Mouse (Mus musculus): ENCODE measurements around the gene 2410131K14Rik. TPM values are rescaled to one million over a fixed set of nuclear protein-coding genes. Genes with fewer than 3 reads are reported as not detected.

Gene 2410131K14Rik
- polyA plus RNA-seq, 1 experiment from 2014 or later = 10.1 TPM

DNA sequence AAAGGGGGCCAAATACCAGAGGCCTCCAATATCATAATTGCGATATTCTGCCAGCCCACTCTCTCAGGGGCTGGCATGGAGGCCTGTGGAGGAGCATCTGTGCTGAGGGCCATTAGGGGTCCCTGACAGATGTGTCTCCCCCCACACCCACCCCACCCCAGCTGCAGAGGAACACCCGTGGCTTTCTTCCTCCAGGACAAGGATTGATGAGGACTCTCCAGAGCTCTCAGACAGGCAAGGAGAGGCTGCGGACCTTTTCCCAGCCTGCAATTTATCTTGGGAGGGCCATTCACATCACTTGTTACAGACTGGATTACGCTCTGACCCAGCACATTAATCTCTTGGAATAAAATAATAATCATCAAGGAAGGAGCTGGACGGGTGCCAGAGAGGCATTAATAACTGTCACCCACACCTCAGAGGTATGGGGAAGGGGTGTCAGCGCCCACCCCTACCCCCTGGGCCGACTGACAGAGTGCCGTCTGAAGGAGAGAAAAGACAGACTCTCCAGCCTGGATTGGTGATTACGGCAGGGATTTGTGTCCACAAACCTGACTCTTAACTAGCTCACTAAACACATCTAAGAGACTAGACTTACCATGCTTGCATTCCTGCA lies 21.8 kb upstream of the 2410131K14Rik start:
- ATAC-seq (ENCODE audit: low read depth) (peak; percentile 12; the same call in 1 of the 2 replicates), DNase-seq (ENCODE audit: low spot score) (no peak)
- no peaks in the 10 kb centered on the region for H3K4me1 ChIP-seq (ENCODE audit: control insufficient read depth, insufficient read depth, low read length)
- no peak overlapping the region for H3K27ac ChIP-seq (replicated peaks; ENCODE audit: low read depth, low read length)
- H3K36me3 ChIP-seq (ENCODE audit: control insufficient read depth, insufficient read depth, low read length) = peaks cover 19% of the 10 kb centered on the region; the same call in 1 of the 2 replicates
- H3K4me3 ChIP-seq (ENCODE audit: low read depth, low read length) = no peak overlapping the region
- WGBS = 61% methylated on average over 9 of the region's 9 CpGs
- no peak overlapping the region for H3K4me2 ChIP-seq (ENCODE audit: low read depth, low read length)
- no peaks in the 10 kb centered on the region for H3K9me3 ChIP-seq (ENCODE audit: control insufficient read depth, low read length)
- no peaks in the 10 kb centered on the region for H3K27me3 ChIP-seq (replicated peaks; ENCODE audit: control insufficient read depth, insufficient read depth, low read length)
- H3K9ac ChIP-seq (ENCODE audit: low read depth, low read length) = no peak overlapping the region

DNA sequence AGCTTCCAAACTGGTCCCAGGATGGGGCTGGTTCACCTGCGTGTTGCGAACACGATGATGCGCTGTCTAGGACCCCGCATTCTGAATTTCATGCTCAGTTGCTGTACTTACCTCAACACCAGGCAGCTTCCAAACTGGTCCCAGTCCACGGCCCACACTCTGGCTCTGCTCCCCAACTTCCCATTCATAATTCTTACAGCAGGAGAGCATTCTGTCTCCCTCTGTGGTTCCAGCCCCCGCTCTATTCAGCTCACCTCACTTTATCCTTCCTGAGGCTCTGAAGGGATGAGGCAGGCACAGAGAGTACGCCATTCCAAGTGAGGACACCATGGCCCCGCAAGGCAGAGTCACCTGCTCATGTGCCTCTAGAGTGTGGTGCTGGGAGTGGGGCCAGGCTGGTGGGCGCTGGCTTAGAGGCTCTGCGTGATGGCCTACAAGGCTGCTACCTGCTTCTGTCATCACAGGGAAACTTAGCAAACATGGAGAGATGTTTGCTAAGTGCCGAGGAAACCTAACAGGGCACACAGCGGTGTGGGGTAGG lies 14.9 kb upstream of the 2410131K14Rik start:
- DNase-seq (ENCODE audit: low spot score) (no peak), ATAC-seq (ENCODE audit: low read depth) (no peak)
- Histone ChIP-seq H3K4me1 (ENCODE audit: control insufficient read depth, insufficient read depth, low read length) (no peaks in the 10 kb centered on the region), H3K36me3 (ENCODE audit: control insufficient read depth, insufficient read depth, low read length) (peaks cover 30% of the 10 kb centered on the region), H3K9ac (ENCODE audit: low read depth, low read length) (no peak overlapping the region), H3K27ac (replicated peaks; ENCODE audit: low read depth, low read length) (no peak overlapping the region), H3K27me3 (replicated peaks; ENCODE audit: control insufficient read depth, insufficient read depth, low read length) (no peaks in the 10 kb centered on the region), H3K4me3 (ENCODE audit: low read depth, low read length) (no peak overlapping the region), H3K9me3 (ENCODE audit: control insufficient read depth, low read length) (no peaks in the 10 kb centered on the region), H3K4me2 (ENCODE audit: low read depth, low read length) (no peak overlapping the region)
- WGBS = 92% methylated on average over 13 of the region's 13 CpGs

DNA sequence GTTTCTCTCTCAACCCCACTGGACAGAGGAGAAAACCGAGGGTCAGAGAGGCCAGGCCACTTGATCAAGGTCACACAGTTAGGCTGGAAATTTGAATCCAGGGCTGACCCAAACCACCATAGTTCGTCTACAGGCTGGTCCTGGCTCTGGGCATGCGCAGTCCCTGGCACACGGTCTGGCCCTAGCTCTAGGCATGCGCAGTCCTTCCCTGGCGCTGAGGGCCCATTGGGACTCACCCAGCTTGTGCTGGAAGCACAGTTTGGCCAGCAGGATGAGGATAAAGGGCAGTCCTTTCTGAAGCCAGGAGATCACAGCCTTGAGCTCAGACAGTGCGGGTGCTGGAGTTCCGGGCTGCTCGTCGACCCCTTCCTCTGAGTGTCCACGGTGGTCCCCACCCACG lies 8.1 kb upstream of the 2410131K14Rik start:
- Histone ChIP-seq H3K4me2 (ENCODE audit: low read depth, low read length) (no peak overlapping the region), H3K4me3 (ENCODE audit: low read depth, low read length) (no peak overlapping the region), H3K9ac (ENCODE audit: low read depth, low read length) (no peak overlapping the region), H3K36me3 (ENCODE audit: control insufficient read depth, insufficient read depth, low read length) (peaks cover 29% of the 10 kb centered on the region), H3K27me3 (replicated peaks; ENCODE audit: control insufficient read depth, insufficient read depth, low read length) (no peaks in the 10 kb centered on the region), H3K4me1 (ENCODE audit: control insufficient read depth, insufficient read depth, low read length) (no peaks in the 10 kb centered on the region), H3K9me3 (ENCODE audit: control insufficient read depth, low read length) (no peaks in the 10 kb centered on the region), H3K27ac (replicated peaks; ENCODE audit: low read depth, low read length) (no peak overlapping the region)
- ATAC-seq (ENCODE audit: low read depth) = no peak
- WGBS = 78% methylated on average over 8 of the region's 12 CpGs
- no peak for DNase-seq (ENCODE audit: low spot score)

DNA sequence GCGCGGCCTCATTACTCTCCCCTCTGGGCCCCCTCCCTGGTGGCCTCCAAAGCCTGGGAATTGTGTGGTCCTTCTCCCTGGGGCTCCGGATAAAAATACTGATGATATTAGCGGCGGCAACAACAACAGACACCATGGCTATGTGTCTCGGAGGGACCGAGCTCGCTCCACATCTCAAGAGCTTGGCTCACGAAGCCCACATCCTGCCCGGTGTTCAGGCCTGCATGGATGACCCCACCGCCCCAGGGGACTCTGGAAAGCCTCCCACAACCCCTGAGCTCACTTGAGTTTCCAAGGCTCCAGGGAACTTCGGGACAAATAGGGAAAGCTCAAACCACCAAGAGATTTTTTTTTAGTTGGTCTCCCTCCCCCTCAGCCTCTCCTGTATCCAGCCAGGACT lies 5.4 kb upstream of the 2410131K14Rik start:
- Histone ChIP-seq H3K27ac (replicated peaks; ENCODE audit: low read depth, low read length) (no peak overlapping the region), H3K9ac (ENCODE audit: low read depth, low read length) (no peak overlapping the region), H3K4me1 (ENCODE audit: control insufficient read depth, insufficient read depth, low read length) (peaks cover 6% of the 10 kb centered on the region), H3K9me3 (ENCODE audit: control insufficient read depth, low read length) (no peaks in the 10 kb centered on the region), H3K27me3 (replicated peaks; ENCODE audit: control insufficient read depth, insufficient read depth, low read length) (no peaks in the 10 kb centered on the region), H3K4me2 (ENCODE audit: low read depth, low read length) (no peak overlapping the region), H3K36me3 (ENCODE audit: control insufficient read depth, insufficient read depth, low read length) (peaks cover 18% of the 10 kb centered on the region; the same call in 1 of the 2 replicates), H3K4me3 (ENCODE audit: low read depth, low read length) (no peak overlapping the region)
- 84% methylated on average over 12 of the region's 12 CpGs for WGBS
- ATAC-seq (ENCODE audit: low read depth) (no peak), DNase-seq (ENCODE audit: low spot score) (no peak)

DNA sequence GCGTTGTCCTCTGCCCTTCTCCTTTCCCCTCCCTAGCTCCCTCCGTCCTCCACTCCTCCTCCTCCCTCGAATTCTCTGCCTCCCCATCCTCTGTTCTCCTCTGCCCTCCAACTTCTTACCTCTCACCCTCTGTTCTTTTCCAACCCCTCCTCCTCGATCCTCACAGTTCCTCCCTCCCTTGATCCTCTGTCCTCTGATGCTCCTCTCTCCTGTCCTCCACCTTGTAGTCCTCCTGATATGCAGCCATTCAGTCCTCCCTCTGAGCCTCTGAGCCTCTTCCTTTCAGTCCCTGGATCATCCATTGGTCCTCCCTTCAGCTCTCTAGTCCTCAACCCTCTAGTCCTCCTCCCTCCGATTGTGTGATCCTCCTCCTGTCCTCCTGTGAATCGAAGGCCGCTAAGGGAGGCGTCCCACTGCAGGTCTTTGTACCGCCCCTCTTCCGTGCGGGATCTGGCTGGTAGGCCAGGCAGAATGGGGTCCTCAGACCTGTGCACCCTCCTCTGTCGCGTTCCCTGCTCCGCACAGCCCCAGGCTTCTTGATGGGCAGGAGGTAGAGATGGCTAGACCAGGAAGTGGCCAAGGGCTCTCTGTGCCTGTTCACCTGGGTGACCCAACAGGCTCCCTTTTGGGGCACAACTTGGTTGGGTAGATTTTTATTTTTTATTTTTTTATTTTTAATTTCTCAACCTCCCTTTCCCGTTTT lies 730 bp downstream of the 2410131K14Rik start:
- Histone ChIP-seq H3K4me1 (ENCODE audit: control insufficient read depth, insufficient read depth, low read length) (peaks cover 23% of the 10 kb centered on the region), H3K27ac (replicated peaks; ENCODE audit: low read depth, low read length) (peak overlapping the region; percentile 84), H3K4me2 (ENCODE audit: low read depth, low read length) (peak overlapping the region; percentile 60), H3K9me3 (ENCODE audit: control insufficient read depth, low read length) (no peaks in the 10 kb centered on the region), H3K9ac (ENCODE audit: low read depth, low read length) (peak overlapping the region; percentile 76), H3K4me3 (ENCODE audit: low read depth, low read length) (peak overlapping the region; percentile 65), H3K27me3 (replicated peaks; ENCODE audit: control insufficient read depth, insufficient read depth, low read length) (no peaks in the 10 kb centered on the region), H3K36me3 (ENCODE audit: control insufficient read depth, insufficient read depth, low read length) (peaks cover 21% of the 10 kb centered on the region; the same call in 1 of the 2 replicates)
- DNase-seq (ENCODE audit: low spot score) (no peak), ATAC-seq (ENCODE audit: low read depth) (no peak)
- 4% methylated on average over 15 of the region's 15 CpGs for WGBS

DNA sequence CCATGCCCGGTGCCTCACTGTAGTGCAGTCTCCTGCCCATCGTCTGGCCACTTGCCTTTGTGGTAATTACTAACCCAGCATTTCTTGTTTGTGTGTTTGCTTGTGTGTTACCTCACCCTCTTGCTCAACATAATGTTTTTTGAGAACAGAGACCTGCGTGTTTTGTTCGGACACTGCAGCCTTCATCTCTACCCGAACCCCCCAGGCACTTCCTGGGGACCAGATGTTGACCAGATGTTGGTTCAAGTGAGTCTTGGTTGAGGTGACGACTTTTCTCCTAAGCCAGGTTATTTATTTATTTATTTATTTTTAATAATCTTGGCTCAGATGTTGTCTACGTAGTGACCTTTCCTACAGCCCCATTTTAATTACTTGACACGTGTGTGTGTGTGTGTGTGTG lies 2.4 kb downstream of the 2410131K14Rik start:
- Histone ChIP-seq H3K4me2 (ENCODE audit: low read depth, low read length) (no peak overlapping the region), H3K27me3 (replicated peaks; ENCODE audit: control insufficient read depth, insufficient read depth, low read length) (no peaks in the 10 kb centered on the region), H3K27ac (replicated peaks; ENCODE audit: low read depth, low read length) (no peak overlapping the region), H3K4me3 (ENCODE audit: low read depth, low read length) (no peak overlapping the region), H3K36me3 (ENCODE audit: control insufficient read depth, insufficient read depth, low read length) (peaks cover 13% of the 10 kb centered on the region; the same call in 1 of the 2 replicates), H3K9me3 (ENCODE audit: control insufficient read depth, low read length) (no peaks in the 10 kb centered on the region), H3K9ac (ENCODE audit: low read depth, low read length) (no peak overlapping the region), H3K4me1 (ENCODE audit: control insufficient read depth, insufficient read depth, low read length) (peaks cover 23% of the 10 kb centered on the region)
- WGBS = 50% methylated on average over 8 of the region's 8 CpGs
- DNase-seq (ENCODE audit: low spot score) = no peak
- ATAC-seq (ENCODE audit: low read depth) = no peak

DNA sequence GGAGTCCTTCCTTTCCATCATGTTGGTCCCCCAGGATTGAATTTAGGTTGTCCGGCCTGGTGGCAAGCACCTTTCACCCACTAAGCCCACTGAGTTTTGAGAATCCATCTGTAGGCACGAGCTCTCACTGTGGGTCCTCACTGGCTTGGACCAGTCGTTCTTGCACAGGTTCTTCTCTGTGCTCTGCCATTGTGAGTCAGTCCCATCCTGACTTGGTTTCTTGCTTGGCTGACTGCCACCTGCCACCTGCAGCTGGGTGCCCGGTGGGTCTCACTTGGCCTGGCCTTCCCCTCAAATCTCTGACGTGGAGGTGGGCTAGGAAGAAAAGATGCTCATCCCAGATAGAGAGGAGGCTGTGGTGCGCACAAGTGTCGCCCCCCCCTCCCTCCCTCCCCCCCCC lies 6.0 kb downstream of the 2410131K14Rik start:
- H3K9ac ChIP-seq (ENCODE audit: low read depth, low read length) = no peak overlapping the region
- no peaks in the 10 kb centered on the region for H3K27me3 ChIP-seq (replicated peaks; ENCODE audit: control insufficient read depth, insufficient read depth, low read length)
- H3K4me2 ChIP-seq (ENCODE audit: low read depth, low read length) = no peak overlapping the region
- H3K4me1 ChIP-seq (ENCODE audit: control insufficient read depth, insufficient read depth, low read length) = peaks cover 14% of the 10 kb centered on the region
- no peak for DNase-seq (ENCODE audit: low spot score)
- no peak overlapping the region for H3K4me3 ChIP-seq (ENCODE audit: low read depth, low read length)
- no peak overlapping the region for H3K27ac ChIP-seq (replicated peaks; ENCODE audit: low read depth, low read length)
- no peaks in the 10 kb centered on the region for H3K9me3 ChIP-seq (ENCODE audit: control insufficient read depth, low read length)
- 93% methylated on average over 5 of the region's 7 CpGs for WGBS
- no peak for ATAC-seq (ENCODE audit: low read depth)
- H3K36me3 ChIP-seq (ENCODE audit: control insufficient read depth, insufficient read depth, low read length) = peaks cover 13% of the 10 kb centered on the region; the same call in 1 of the 2 replicates

DNA sequence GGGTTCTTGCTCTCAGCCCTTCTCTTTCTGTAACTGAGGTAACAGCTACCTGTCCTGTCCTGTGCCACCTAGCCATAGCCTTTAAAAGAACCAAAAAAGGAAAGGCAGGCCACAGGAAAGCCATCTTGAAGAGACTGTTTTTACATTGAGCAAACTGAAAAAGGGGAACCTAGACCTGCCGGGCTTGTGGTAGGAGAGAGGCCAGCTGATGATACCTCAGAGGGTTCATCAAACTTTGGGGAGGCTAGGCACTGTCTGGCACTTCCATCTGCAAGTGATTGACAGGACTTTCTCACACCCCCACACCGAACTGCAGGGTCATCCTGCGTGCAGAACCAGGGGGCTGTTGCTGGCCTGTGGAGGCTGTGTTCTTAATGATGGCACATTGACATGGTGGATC lies 8.5 kb downstream of the 2410131K14Rik start:
- 57% methylated on average over 3 of the region's 3 CpGs for WGBS

More for the DNA sequence above, 8.5 kb downstream of the 2410131K14Rik start:
- DNase-seq (ENCODE audit: low spot score) (no peak), ATAC-seq (ENCODE audit: low read depth) (no peak)
- Histone ChIP-seq H3K36me3 (ENCODE audit: control insufficient read depth, insufficient read depth, low read length) (peaks cover 28% of the 10 kb centered on the region), H3K27me3 (replicated peaks; ENCODE audit: control insufficient read depth, insufficient read depth, low read length) (no peaks in the 10 kb centered on the region), H3K9ac (ENCODE audit: low read depth, low read length) (no peak overlapping the region), H3K4me1 (ENCODE audit: control insufficient read depth, insufficient read depth, low read length) (no peaks in the 10 kb centered on the region), H3K27ac (replicated peaks; ENCODE audit: low read depth, low read length) (no peak overlapping the region), H3K9me3 (ENCODE audit: control insufficient read depth, low read length) (no peaks in the 10 kb centered on the region), H3K4me2 (ENCODE audit: low read depth, low read length) (no peak overlapping the region), H3K4me3 (ENCODE audit: low read depth, low read length) (no peak overlapping the region)
